Mouse (Mus musculus) ES-E14 (cell line): ENCODE data around the gene Dhcr24.

Experiments
- CHD2 ChIP-seq: IDR thresholded peaks from 2 replicates; pipeline ENCODE4 v1.6.1; 2014; ENCODE audit warnings: mild to moderate bottlenecking, low read depth, low read length, inconsistent platforms
- HCFC1 ChIP-seq: IDR thresholded peaks from 2 replicates; pipeline ENCODE4 v1.6.1; 2012; ENCODE audit warnings: low read length, inconsistent platforms, borderline replicate concordance; ENCODE audit not compliant: insufficient read depth
- MAFK ChIP-seq: IDR thresholded peaks from 2 replicates; pipeline ENCODE4 v1.6.1; 2014; ENCODE audit warnings: mild to moderate bottlenecking, low read depth, low read length, inconsistent platforms; ENCODE audit not compliant: insufficient read depth
- ZC3H11A ChIP-seq: IDR thresholded peaks from 2 replicates; pipeline ENCODE4 v1.6.1; 2012; ENCODE audit warnings: low read depth, mild to moderate bottlenecking, inconsistent platforms, low read length, borderline replicate concordance

GRCm38 (mm10) chr4:106617056-106617455 is 56.2 kb downstream of the Dhcr24 start, which contains the start of gene Lexm:
- TF ChIP-seq HCFC1 (no peak), ZC3H11A (no peak), CHD2 (no peak), MAFK (peak; percentile 41; the same call in 1 of the 2 replicates)
